Mouse (Mus musculus) right cerebral cortex, postnatal 4 days (tissue): ENCODE results near the gene Cdc6.

Experiments
- DNase-seq: peaks from one replicate; pipeline ENCODE4 v3.0.0-alpha.2; 2022

Gene Cdc6

DNA sequence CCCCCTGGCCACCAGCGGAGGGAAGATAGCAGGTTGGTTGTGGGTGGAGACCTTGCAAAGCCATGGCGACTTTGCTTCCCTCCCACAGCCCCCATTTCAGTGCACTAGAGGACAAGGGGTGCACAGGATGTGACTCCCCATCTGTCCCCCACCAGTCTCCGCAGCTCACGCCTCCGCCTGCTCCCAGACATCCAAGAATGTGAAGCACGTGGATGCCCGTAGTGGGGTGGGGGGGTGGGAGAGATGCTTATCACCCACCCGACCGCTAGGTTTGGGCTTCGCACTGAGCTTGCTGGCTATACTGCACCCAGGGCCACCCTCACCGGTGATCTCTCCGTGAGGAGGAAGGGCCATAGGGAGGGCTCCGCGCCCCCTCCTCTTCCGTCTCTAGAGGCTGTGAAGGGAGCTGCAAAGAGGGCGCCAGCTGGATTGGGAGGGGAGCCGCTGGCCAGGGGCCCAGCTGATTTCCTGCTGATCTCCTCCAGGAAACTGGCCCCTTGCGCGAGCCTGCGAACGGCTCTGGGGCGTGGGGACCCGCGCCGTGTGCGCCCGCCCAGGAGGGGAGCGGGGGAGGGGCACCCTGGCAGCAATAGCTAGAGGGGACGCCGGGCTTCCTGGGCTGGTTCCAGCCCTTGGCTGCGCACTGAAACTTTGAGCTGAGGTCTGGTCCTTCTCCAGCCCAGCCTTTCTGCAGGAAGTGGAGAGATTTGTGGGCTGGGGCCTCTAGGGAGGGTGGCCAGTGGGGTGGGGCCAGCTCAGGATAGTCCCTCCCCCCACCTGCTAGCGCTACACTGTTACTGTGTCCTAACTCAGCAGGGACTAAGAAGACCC, 55.8 kb downstream of the Cdc6 start:
- DNase-seq: peak; percentile 80

DNA sequence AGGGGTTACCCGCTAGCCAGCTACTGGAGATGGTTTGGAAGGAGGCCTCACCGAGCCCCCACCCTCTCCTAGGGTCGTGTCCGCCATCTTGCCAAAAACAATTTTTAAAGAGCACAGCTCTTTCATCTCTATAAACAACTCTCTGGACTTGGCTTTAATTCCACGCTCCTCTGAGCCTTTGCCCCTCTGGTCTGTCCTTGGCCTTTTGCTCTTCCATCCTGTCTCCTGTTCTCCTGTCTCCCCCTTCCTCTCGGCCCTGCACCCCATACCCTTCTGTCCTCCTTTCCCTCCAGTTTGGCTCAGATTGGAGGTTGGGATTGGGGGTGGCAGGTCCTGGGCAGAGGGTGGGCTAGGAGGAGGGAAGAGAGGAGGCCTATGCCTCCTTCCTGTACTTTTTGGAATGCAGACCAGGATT, 56.6 kb downstream of the Cdc6 start:
- no peak for DNase-seq

DNA sequence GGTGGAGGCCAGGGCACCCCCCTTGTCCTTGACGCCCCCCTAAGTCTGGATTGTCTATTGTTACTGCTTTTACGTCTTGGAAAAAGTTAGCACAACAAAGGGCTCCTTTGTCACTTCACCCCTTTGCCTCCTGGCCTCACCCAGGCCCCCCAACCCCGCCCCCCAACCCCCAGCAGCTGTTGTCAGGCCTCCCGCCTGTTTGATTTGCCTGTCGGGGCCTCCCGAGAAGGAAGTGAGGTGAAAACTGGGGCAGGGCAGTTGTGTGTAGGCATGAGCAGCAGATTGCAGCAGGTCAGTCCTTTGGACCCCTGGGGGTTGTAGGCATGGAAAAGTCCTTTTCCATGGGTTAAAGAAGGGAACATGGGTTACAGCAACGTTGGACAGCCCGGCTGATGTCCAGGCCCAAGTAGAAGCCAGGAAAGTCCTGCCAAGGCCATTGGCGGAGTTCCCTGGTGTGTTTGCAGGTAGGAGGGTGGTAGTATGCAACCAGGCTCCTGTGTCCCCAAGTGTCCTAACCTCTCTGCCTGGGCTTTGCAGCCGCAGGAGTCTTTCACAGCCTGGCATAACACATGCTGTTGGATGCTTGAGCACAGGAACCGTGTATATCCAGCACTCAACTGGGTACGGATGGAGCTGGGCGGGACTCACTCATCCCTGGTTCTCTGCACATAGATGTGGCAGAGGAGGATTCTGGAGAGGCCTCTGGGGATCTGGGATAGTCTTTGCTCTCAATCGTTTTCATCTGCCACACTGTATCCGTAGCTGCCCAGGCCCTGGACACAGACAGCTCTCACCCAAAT, 57.2 kb downstream of the Cdc6 start:
- no peak for DNase-seq

GRCm38 (mm10) chr11:98965416-98966077, 57.9 kb downstream of the Cdc6 start:
- DNase-seq: no peak

DNA sequence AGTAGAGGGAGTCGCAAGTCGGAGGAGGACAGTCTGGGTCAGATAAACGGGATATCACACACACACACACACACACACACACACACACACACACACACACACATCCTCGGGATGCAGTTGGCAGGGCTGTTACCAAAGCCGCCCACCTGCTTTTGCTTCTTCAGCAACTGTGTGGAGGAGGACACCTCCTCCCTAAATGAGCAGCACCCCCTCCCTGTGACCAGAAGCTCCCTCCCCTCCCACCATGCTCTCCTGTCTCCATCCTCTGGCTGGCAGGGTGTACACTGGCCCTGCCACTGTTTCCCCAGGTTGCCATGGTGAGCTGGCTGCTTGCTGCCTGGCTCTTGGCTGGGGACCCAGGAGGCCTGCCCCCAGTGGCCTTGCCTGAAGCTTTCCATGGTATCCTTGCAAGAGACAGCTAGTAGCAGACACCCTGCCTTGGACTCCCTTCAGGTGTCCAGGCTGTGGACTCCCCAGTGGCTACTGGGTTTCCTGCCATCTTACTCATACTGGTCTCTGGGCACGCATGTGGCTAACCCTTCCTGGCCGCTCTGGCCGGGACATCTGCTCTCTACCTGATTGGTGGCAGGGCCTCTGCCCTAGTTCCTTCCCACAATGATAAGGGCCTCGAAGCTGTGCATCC, 59.0 kb downstream of the Cdc6 start:
- DNase-seq: peak; percentile 67

DNA sequence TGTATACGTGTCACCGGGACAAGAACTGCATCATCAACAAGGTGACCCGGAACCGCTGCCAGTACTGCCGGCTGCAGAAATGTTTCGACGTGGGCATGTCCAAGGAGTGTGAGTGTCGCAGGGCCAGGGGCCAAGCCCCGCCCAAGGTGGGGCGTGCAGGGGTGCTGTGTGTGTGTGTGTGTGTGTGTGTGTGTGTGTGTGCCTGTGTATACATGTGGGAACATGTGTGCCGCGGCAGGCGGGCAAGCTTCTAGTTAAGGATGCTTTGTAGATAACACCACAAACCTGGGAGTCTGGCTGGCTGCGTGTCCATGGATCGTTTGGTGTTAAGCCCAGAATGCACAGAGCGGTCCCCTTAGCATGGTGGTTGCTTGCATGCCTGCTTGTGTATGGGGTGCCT, 60.5 kb downstream of the Cdc6 start:
- DNase-seq: no peak

DNA sequence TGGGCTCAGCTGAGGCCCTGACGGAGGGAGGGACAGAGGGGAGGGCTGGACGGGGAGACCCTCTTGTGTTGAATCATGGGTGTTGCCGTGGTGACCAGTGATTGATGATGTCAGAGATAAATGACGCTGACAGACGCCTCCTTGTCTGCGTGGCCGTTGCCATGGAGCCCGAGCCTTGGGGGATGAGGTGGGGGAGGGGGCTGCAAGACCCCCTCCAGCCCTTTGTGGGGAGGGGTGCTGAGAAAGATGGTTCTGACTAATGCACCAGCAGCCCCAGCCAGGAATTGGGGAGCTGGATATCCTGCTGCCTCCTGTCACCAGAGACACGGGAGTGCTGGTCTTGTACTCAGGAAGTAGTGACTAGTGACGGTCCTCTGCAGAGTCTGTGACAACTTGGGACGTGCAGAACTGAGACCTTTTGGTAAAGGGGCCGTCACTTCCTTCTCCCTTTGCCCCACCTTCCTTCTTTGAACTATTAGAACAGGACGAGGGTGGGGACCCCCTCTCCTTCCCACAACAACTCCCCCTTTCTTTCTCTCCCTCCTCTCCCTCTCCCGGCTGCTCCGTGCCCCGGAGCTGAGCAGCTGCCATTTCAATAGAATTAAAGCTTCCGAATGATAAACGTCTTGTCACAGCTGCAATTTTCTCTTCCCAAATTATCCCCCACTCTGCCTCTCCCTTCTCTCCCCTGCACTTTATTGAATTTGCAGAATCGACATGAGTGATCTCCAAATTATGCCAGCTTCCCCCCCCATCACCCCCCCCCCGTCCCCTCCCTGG, 61.3 kb downstream of the Cdc6 start:
- DNase-seq: peak; percentile 39

DNA sequence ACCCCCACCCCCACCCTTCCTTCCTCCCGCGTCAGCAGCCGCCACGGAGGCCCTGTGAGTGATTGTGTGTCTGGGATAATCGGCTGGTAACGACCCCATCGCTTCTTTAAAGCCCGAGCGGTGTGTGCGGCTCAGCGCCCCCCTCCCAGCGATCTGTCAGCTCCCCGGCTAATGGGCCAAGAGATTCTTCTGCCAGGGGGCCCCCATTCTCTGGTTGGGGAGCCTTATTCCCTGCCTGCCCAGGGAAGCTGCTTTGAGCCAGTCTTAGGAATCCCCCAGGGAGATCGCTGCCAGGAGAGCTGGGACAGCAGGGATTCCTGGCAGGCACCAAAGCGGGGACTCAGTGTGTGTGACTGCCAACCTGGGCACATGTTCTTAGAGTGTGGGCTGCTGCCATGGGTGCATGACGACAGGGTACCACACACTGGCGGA, 61.9 kb downstream of the Cdc6 start:
- DNase-seq: peak; percentile 70

GRCm38 (mm10) chr11:98970191-98970925, 62.8 kb downstream of the Cdc6 start:
- DNase-seq: peak; percentile 47

DNA sequence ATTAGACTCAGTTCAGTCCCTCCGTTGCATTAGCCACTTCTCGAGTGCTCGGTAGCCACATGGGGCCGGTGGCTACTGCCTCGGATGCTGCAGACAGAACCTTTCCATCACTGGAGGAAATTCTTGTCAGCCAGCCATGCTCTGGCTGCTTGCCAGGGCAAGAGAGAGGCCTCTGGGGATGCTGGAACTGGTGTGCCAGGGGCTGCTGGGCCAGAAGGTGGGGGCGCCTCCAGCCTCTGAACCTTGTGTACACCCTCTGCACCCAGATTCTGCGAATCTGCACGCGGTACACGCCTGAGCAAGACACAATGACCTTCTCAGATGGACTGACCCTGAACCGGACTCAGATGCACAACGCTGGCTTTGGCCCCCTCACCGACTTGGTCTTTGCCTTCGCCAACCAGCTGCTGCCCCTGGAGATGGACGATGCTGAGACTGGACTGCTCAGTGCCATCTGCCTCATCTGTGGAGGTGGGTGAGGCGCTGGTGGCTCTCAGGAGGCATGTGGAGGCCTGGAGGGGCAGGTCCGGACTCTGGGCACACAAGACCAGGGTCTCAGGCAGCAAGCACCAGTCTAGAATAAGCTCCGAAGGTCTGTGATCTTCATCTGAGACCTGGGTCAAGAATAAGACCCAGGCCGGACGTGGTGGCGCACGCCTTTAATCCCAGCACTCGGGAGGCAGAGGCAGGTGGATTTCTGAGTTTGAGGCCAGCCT, 63.9 kb downstream of the Cdc6 start:
- peak; percentile 74 for DNase-seq

DNA sequence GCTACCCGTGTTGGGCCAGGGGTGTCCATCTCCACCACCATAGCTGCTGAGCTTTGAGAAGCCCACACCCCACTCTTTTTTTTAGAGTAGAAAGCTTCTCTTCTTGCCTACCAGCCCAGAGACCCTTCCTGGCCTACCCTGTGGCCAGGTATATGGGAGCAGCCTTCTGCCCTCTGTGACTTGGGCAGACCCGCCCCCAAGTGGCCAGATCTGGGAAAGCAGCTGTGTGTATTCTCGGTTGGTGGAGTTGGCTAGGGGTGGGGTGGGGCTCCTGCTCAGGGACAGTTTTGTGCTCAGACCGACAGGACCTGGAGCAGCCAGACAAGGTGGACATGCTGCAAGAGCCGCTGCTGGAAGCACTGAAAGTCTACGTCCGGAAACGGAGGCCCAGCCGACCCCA, 64.6 kb downstream of the Cdc6 start:
- peak; percentile 83 for DNase-seq

DNA sequence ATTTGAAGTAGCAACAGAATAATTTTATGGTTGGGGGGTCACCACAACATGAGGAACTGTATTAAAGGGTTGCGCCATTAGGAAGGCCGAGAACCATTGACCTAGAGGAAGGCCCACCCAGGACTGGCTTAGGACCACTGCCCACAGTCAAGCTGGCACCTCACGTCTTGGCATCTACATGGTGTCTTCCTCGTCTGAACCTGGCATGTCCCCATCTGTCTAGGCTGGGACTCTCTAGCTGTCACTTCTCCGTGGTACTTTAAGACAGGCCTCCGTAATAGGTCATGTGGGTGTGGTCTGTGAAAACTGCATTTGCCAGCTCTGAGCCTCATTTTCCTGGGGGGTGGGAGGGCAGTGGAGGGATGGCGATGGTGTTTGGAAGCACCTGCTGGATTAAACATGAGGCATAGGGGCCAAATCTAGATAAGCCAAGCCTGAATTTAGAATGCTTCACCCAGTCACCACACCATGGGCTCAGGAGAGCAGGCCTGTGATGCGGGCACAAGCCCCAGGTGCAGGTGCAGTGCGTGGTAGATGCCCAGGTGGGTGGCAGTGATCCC, 65.3 kb downstream of the Cdc6 start:
- no peak for DNase-seq
